24 mouse cellular contexts compared by ENCODE assay signal in genomic region chr9:86224530-86224929, GRCm38 (mm10).
A peak's percentile ranks its signal among the peaks of the same experiment; 100 is the strongest.
DNase-seq lines count a peak whose midpoint lies in the region; ATAC-seq and TF ChIP-seq lines count a peak whose summit lies in the region.
"Had no signal": no experiment of that assay in that cellular context is flagged by ENCODE, and none has a peak within 500 bp of the region (broad histone marks: within the 10 kb centered on the region; RNA-seq: fewer than 3 reads in every experiment).

No protein-coding gene starts in this region.

- no peaks in the 10 kb centered on the region for H3K4me1 ChIP-seq in midbrain, embryonic 12.5 days
- no peaks in the 10 kb centered on the region for H3K4me1 ChIP-seq in midbrain, embryonic 14.5 days (ENCODE audit: control insufficient read depth, insufficient read depth, low read length)
- no peaks in the 10 kb centered on the region; the same call in 1 of the 2 replicates for H3K4me1 ChIP-seq in hindbrain, embryonic 15.5 days (replicated peaks)
- H3K4me1 ChIP-seq: embryonic facial prominence, embryonic 15.5 days; forebrain, embryonic 12.5 days; heart, embryonic 13.5 days; limb, embryonic 13.5 days; lung, embryonic 15.5 days had no signal

- no peak for TF ChIP-seq CTCF in brain, embryonic 14.5 days (IDR thresholded peaks at IDR 0.05; ENCODE audit: borderline replicate concordance, extremely low read depth, insufficient read depth, insufficient read length)

- H3K27ac ChIP-seq in midbrain, embryonic 12.5 days (replicated peaks): no peak overlapping the region
- no peak overlapping the region for H3K27ac ChIP-seq in midbrain, embryonic 14.5 days (replicated peaks; ENCODE audit: low read depth, low read length)
- no peak overlapping the region for H3K27ac ChIP-seq in hindbrain, embryonic 15.5 days (replicated peaks)
- H3K27ac ChIP-seq: embryonic facial prominence, embryonic 15.5 days; forebrain, embryonic 12.5 days; heart, embryonic 13.5 days; kidney, postnatal 0 days; limb, embryonic 13.5 days; lung, embryonic 15.5 days had no signal

- 0 out of 2 replicates have a peak, but pooled peaks have one; percentile 16 for ATAC-seq in midbrain, embryonic 12.5 days (ENCODE audit: low FRiP score, low read depth)
- ATAC-seq in midbrain, embryonic 14.5 days (ENCODE audit: low FRiP score, low TSS enrichment): no peak
- peak; percentile 78 for ATAC-seq in hindbrain, embryonic 15.5 days (ENCODE audit: low FRiP score, low read depth)
- ATAC-seq: forebrain, postnatal 0 days; intestine, embryonic 16.5 days had no signal

- no peak overlapping the region for H3K9ac ChIP-seq in midbrain, embryonic 12.5 days (replicated peaks)
- H3K9ac ChIP-seq in midbrain, embryonic 14.5 days (replicated peaks; ENCODE audit: low read length): no peak overlapping the region
- H3K9ac ChIP-seq in hindbrain, embryonic 15.5 days: no peak overlapping the region
- H3K9ac ChIP-seq: embryonic facial prominence, embryonic 15.5 days; forebrain, embryonic 12.5 days; forebrain, postnatal 0 days; heart, embryonic 13.5 days; limb, embryonic 13.5 days; lung, embryonic 15.5 days had no signal

- H3K4me3 ChIP-seq in midbrain, embryonic 12.5 days: no peak overlapping the region
- no peak overlapping the region for H3K4me3 ChIP-seq in midbrain, embryonic 14.5 days (replicated peaks; ENCODE audit: low read depth, low read length)
- no peak overlapping the region for H3K4me3 ChIP-seq in hindbrain, embryonic 15.5 days
- H3K4me3 ChIP-seq: embryonic facial prominence, embryonic 15.5 days; forebrain, embryonic 12.5 days; heart, embryonic 13.5 days; limb, embryonic 13.5 days; lung, embryonic 15.5 days had no signal

- no peak for TF ChIP-seq POLR2A in brain, embryonic 14.5 days (IDR thresholded peaks at IDR 0.05; ENCODE audit: borderline replicate concordance, extremely low read depth, insufficient read depth, insufficient read length, poor library complexity, severe bottlenecking)

- WGBS in midbrain, embryonic 12.5 days: 66% methylated on average over 3 of the region's 3 CpGs
- WGBS in midbrain, embryonic 14.5 days: 44% methylated on average over 3 of the region's 3 CpGs
- WGBS in hindbrain, embryonic 15.5 days: 39% methylated on average over 3 of the region's 3 CpGs

- H3K9me3 ChIP-seq in midbrain, embryonic 12.5 days: no peaks in the 10 kb centered on the region
- no peaks in the 10 kb centered on the region for H3K9me3 ChIP-seq in midbrain, embryonic 14.5 days (ENCODE audit: control insufficient read depth, low read length)
- no peaks in the 10 kb centered on the region for H3K9me3 ChIP-seq in hindbrain, embryonic 15.5 days
- H3K9me3 ChIP-seq: embryonic facial prominence, embryonic 15.5 days; forebrain, embryonic 12.5 days; heart, embryonic 13.5 days; limb, embryonic 13.5 days; lung, embryonic 15.5 days had no signal

- no peaks in the 10 kb centered on the region for H3K27me3 ChIP-seq in midbrain, embryonic 12.5 days
- H3K27me3 ChIP-seq in midbrain, embryonic 14.5 days (ENCODE audit: control insufficient read depth, insufficient read depth, low read length): no peaks in the 10 kb centered on the region
- H3K27me3 ChIP-seq in hindbrain, embryonic 15.5 days: no peaks in the 10 kb centered on the region
- H3K27me3 ChIP-seq: embryonic facial prominence, embryonic 15.5 days; heart, embryonic 13.5 days; limb, embryonic 13.5 days; lung, embryonic 15.5 days had no signal

- no peak for DNase-seq in midbrain, embryonic 14.5 days
- DNase-seq in brain, embryonic 14.5 days (ENCODE audit: low read depth): peak; percentile 35
- DNase-seq in retina, embryonic 14.5 days (ENCODE audit: low spot score): peak; percentile 60
- DNase-seq in cerebellum, postnatal 4 days (ENCODE audit: low spot score in 2 of 2): no peak
- no peak for DNase-seq in embryo, embryonic 9.5 days (ENCODE audit: extremely low spot score)
- DNase-seq: adrenal gland, postnatal 36 days; cerebellum, adult 8-10 months; cerebellum, postnatal 25 days; forebrain, postnatal 0 days; heart, postnatal 14 days; kidney, adult 8-10 months; kidney, postnatal 4 days; right cerebral cortex, postnatal 4 days; thymus, postnatal 4 days had no signal

- no peak overlapping the region for H3K4me2 ChIP-seq in midbrain, embryonic 12.5 days (replicated peaks)
- no peak overlapping the region for H3K4me2 ChIP-seq in midbrain, embryonic 14.5 days (ENCODE audit: low read length)
- H3K4me2 ChIP-seq in hindbrain, embryonic 15.5 days: no peak overlapping the region
- H3K4me2 ChIP-seq: embryonic facial prominence, embryonic 15.5 days; forebrain, embryonic 12.5 days; heart, embryonic 13.5 days; limb, embryonic 13.5 days; liver, embryonic 11.5 days; lung, embryonic 15.5 days had no signal

- no peaks in the 10 kb centered on the region for H3K36me3 ChIP-seq in midbrain, embryonic 12.5 days
- H3K36me3 ChIP-seq in midbrain, embryonic 14.5 days (ENCODE audit: control insufficient read depth, insufficient read depth, low read length): no peaks in the 10 kb centered on the region
- H3K36me3 ChIP-seq in hindbrain, embryonic 15.5 days: no peaks in the 10 kb centered on the region
- H3K36me3 ChIP-seq: embryonic facial prominence, embryonic 15.5 days; forebrain, embryonic 12.5 days; heart, embryonic 13.5 days; limb, embryonic 13.5 days; lung, embryonic 15.5 days had no signal

Comparison
In these comparisons a context has a peak if more than half of its experiments do, and no peak if none do; other contexts are left out.
1. DNase-seq: peak in brain, embryonic 14.5 days (single experiment) and retina, embryonic 14.5 days (single experiment); none in midbrain, embryonic 14.5 days (single experiment), cerebellum, postnatal 4 days (0 of 2) and embryo, embryonic 9.5 days (single experiment).